Mouse (Mus musculus) midbrain, postnatal 0 days (tissue): ENCODE data around the gene 6430571L13Rik. TPM values are rescaled to one million over a fixed set of nuclear protein-coding genes. Genes with fewer than 3 reads are reported as not detected.
A peak's percentile ranks its signal among the peaks of the same experiment; 100 is the strongest.

Experiments
- ATAC-seq: fragments of 200-750 bp; cut with Nextera tagmentation; 2 replicates; pipeline ENCODE4 v1.8.0; 2017; ENCODE audit warnings: moderate number of reproducible peaks, mild to moderate bottlenecking, moderate TSS enrichment, moderate library complexity; ENCODE audit not compliant: low FRiP score
- DNase-seq: peaks from one replicate; pipeline ENCODE4 v3.0.0-alpha.2; 2015; ENCODE audit warnings: low spot score
- H3K27ac ChIP-seq: fragments of 300-500 bp; sonication (generic); 2 replicates; pipeline ENCODE4 v1.5.1; 2014; ENCODE audit warnings: low read depth, mild to moderate bottlenecking, low read length, mixed read lengths
- H3K27me3 ChIP-seq: fragments of 300-500 bp; sonication (generic); 2 replicates; pipeline ENCODE4 v1.6.1; 2014; ENCODE audit warnings: low read length, control low read depth, mixed read lengths; ENCODE audit not compliant: insufficient read depth
- H3K36me3 ChIP-seq: fragments of 300-500 bp; sonication (generic); 2 replicates; pipeline ENCODE4 v1.6.1; 2014; ENCODE audit warnings: low read length, control low read depth, mixed read lengths; ENCODE audit not compliant: insufficient read depth
- H3K4me1 ChIP-seq: fragments of 300-500 bp; sonication (generic); 2 replicates; pipeline ENCODE4 v1.6.1; 2014; ENCODE audit warnings: mild to moderate bottlenecking, control low read depth, antibody characterized with exemption, low read length, mixed read lengths; ENCODE audit not compliant: insufficient read depth
- H3K4me2 ChIP-seq: fragments of 300-500 bp; sonication (generic); 2 replicates; pipeline ENCODE4 v1.6.1; 2014; ENCODE audit warnings: low read depth, mild to moderate bottlenecking, low read length, mixed read lengths; ENCODE audit not compliant: poor library complexity, severe bottlenecking
- H3K4me3 ChIP-seq: fragments of 300-500 bp; sonication (generic); 2 replicates; pipeline ENCODE4 v1.5.1; 2014; ENCODE audit warnings: low read depth, mild to moderate bottlenecking, low read length, moderate library complexity
- H3K9ac ChIP-seq: fragments of 300-500 bp; sonication (generic); replicated peaks from 2 replicates; pipeline ENCODE4 v1.6.1; 2014; ENCODE audit warnings: mild to moderate bottlenecking, low read length, moderate library complexity, mixed read lengths; ENCODE audit not compliant: poor library complexity, severe bottlenecking
- H3K9me3 ChIP-seq: fragments of 300-500 bp; sonication (generic); 2 replicates; pipeline ENCODE4 v1.6.1; 2016; ENCODE audit warnings: low read length, control low read depth
- CTCF ChIP-seq: IDR thresholded peaks from 2 replicates; pipeline ENCODE4 v1.5.1; 2016; ENCODE audit warnings: antibody characterized with exemption, mild to moderate bottlenecking
- WGBS: fragments of 180-500 bp; shearing (Covaris S2); extraction: QIAGEN DNeasy Blood & Tissue Kit; methylation state at CpG from one replicate; pipeline ENCODE4 v1.1.7; 2014; 5-methylcytosine and 5-hydroxymethylcytosine counted together
- polyA plus RNA-seq: library from polyadenylated mRNA; unstranded; fragments of >200 nt; fragmentation: Nextera tagmentation; extraction: Ambion mirVana; gene quantifications from 2 replicates; pipeline ENCODE4 v1.2.1, GENCODE M21; 2015
- total RNA-seq: library from RNA; depleted of rRNA; stranded (reverse); fragments of >200 nt; gene quantifications from 2 replicates; pipeline ENCODE4 v1.2.3, GENCODE M21; 2014

Gene 6430571L13Rik
- total and polyA plus RNA-seq, 2 experiments from 2014 or later, result 10.4 to 13.6 TPM

GRCm38 (mm10) chr9:107338172-107338883, 2.1 kb upstream of the 6430571L13Rik start, which contains the start of gene Hemk1:
Gene Hemk1 (minus strand): TSS chr9:107338350.
- peak within 1 kb of the TSS; percentile 84 for H3K4me2 ChIP-seq
- peak; percentile 81 for ATAC-seq
- no peaks in the 10 kb centered on the region for H3K9me3 ChIP-seq
- H3K27ac ChIP-seq, result peak within 1 kb of the TSS; percentile 57
- peaks cover 6% of the 10 kb centered on the region; the same call in 1 of the 2 replicates for H3K36me3 ChIP-seq
- H3K4me1 ChIP-seq, result peaks cover 16% of the 10 kb centered on the region; the same call in 1 of the 2 replicates
- H3K9ac ChIP-seq, result peak within 1 kb of the TSS; percentile 61
- peak; percentile 93 for DNase-seq
- H3K4me3 ChIP-seq, result peak within 1 kb of the TSS; percentile 48
- no peak for TF ChIP-seq CTCF
- WGBS, result 3% methylated on average over 29 of the region's 30 CpGs
- no peaks in the 10 kb centered on the region for H3K27me3 ChIP-seq

- Histone ChIP-seq H3K4me3 (peak overlapping the region; percentile 67), H3K4me1 (peaks cover 16% of the 10 kb centered on the region; the same call in 1 of the 2 replicates), H3K4me2 (peak overlapping the region; percentile 78), H3K9me3 (no peaks in the 10 kb centered on the region), H3K9ac (peak overlapping the region; percentile 76), H3K36me3 (no peaks in the 10 kb centered on the region), H3K27me3 (no peaks in the 10 kb centered on the region), H3K27ac (peak overlapping the region; percentile 62)
- no peak for ATAC-seq
- WGBS, result 45% methylated on average over 12 of the region's 12 CpGs
- no peak for DNase-seq
- TF ChIP-seq CTCF, result no peak
Observed at GRCm38 (mm10) chr9:107340911-107341645, 676 bp downstream of the 6430571L13Rik start.

GRCm38 (mm10) chr9:107342201-107342709, 1.9 kb downstream of the 6430571L13Rik start:
- no peak overlapping the region for H3K27ac ChIP-seq
- H3K4me2 ChIP-seq, result no peak overlapping the region
- ATAC-seq (no peak), DNase-seq (no peak)
- 91% methylated on average over 11 of the region's 11 CpGs for WGBS
- H3K4me3 ChIP-seq, result no peak overlapping the region
- no peaks in the 10 kb centered on the region for H3K27me3 ChIP-seq
- H3K9ac ChIP-seq, result no peak overlapping the region
- no peak for TF ChIP-seq CTCF
- no peaks in the 10 kb centered on the region for H3K9me3 ChIP-seq
- peaks cover 5% of the 10 kb centered on the region; the same call in 1 of the 2 replicates for H3K36me3 ChIP-seq
- H3K4me1 ChIP-seq, result peaks cover 12% of the 10 kb centered on the region; the same call in 1 of the 2 replicates

GRCm38 (mm10) chr9:107343146-107343943, 2.9 kb downstream of the 6430571L13Rik start:
- Histone ChIP-seq H3K4me2 (no peak overlapping the region), H3K9me3 (no peaks in the 10 kb centered on the region), H3K9ac (no peak overlapping the region), H3K36me3 (peaks cover 5% of the 10 kb centered on the region; the same call in 1 of the 2 replicates), H3K4me3 (no peak overlapping the region), H3K4me1 (peaks cover 9% of the 10 kb centered on the region; the same call in 1 of the 2 replicates), H3K27me3 (no peaks in the 10 kb centered on the region), H3K27ac (no peak overlapping the region)
- 74% methylated on average over 8 of the region's 8 CpGs for WGBS
- no peak for TF ChIP-seq CTCF
- ATAC-seq (no peak), DNase-seq (peak; percentile 59)

- Histone ChIP-seq H3K9ac (no peak overlapping the region), H3K27ac (no peak overlapping the region)
Observed at GRCm38 (mm10) chr9:107344027-107344426, 3.6 kb downstream of the 6430571L13Rik start.

More at GRCm38 (mm10) chr9:107344027-107344426, 3.6 kb downstream of the 6430571L13Rik start:
- no peaks in the 10 kb centered on the region for H3K9me3 ChIP-seq
- 0 out of 2 replicates have a peak, but pooled peaks cover 4% of the 10 kb centered on the region for H3K4me1 ChIP-seq
- WGBS, result 66% methylated on average over 6 of the region's 6 CpGs
- no peak for ATAC-seq
- no peak for TF ChIP-seq CTCF
- no peaks in the 10 kb centered on the region for H3K27me3 ChIP-seq
- H3K36me3 ChIP-seq, result peaks cover 5% of the 10 kb centered on the region; the same call in 1 of the 2 replicates
- no peak overlapping the region for H3K4me3 ChIP-seq
- H3K4me2 ChIP-seq, result no peak overlapping the region
- DNase-seq, result no peak
